Mouse (Mus musculus) heart, embryonic 16.5 days (tissue): ENCODE results near the gene Ptgir. TPM values are rescaled to one million over a fixed set of nuclear protein-coding genes. Genes with fewer than 3 reads are reported as not detected.

Experiments used
- ATAC-seq: fragments of 200-750 bp; cut with Nextera tagmentation; replicated peaks from 2 replicates; pipeline ENCODE4 v1.8.0; 2017; ENCODE audit warnings: moderate number of reproducible peaks; ENCODE audit not compliant: insufficient read depth, low FRiP score; ENCODE audit errors: extremely low read depth
- H3K27ac ChIP-seq: fragments of 300-500 bp; sonication (generic); 2 replicates; pipeline ENCODE4 v1.5.1; 2014; ENCODE audit warnings: mild to moderate bottlenecking, low read length, control low read depth, moderate library complexity
- H3K27me3 ChIP-seq: fragments of 300-500 bp; sonication (generic); 2 replicates; pipeline ENCODE4 v1.6.1; 2014; ENCODE audit warnings: low read length, mixed read lengths; ENCODE audit not compliant: control insufficient read depth, insufficient read depth
- H3K36me3 ChIP-seq: fragments of 300-500 bp; sonication (generic); 2 replicates; pipeline ENCODE4 v1.6.1; 2014; ENCODE audit not compliant: control insufficient read depth, insufficient read depth
- H3K4me1 ChIP-seq: fragments of 300-500 bp; sonication (generic); 2 replicates; pipeline ENCODE4 v1.6.1; 2014; ENCODE audit warnings: low read length, mixed read lengths; ENCODE audit not compliant: control insufficient read depth, insufficient read depth
- H3K4me2 ChIP-seq: fragments of 300-500 bp; sonication (generic); 2 replicates; pipeline ENCODE4 v1.6.1; 2014; ENCODE audit warnings: low read depth, mild to moderate bottlenecking, control low read depth, low read length
- H3K4me3 ChIP-seq: fragments of 300-500 bp; sonication (generic); 2 replicates; pipeline ENCODE4 v1.5.1; 2014; ENCODE audit warnings: mild to moderate bottlenecking, control low read depth, low read length
- H3K9ac ChIP-seq: fragments of 300-500 bp; sonication (generic); 2 replicates; pipeline ENCODE4 v1.6.1; 2014; ENCODE audit warnings: low read length, control low read depth
- H3K9me3 ChIP-seq: fragments of 300-500 bp; sonication (generic); replicated peaks from 2 replicates; pipeline ENCODE4 v1.6.1; 2016; ENCODE audit warnings: low read length; ENCODE audit not compliant: control insufficient read depth
- WGBS: fragments of 180-500 bp; shearing (Covaris S2); extraction: QIAGEN DNeasy Blood & Tissue Kit; methylation state at CpG from one replicate; pipeline ENCODE4 v1.1.7; 2014; 5-methylcytosine and 5-hydroxymethylcytosine counted together
- polyA plus RNA-seq: library from polyadenylated mRNA; unstranded; fragments of >200 nt; fragmentation: Nextera tagmentation; extraction: Ambion mirVana; gene quantifications from 2 replicates; pipeline ENCODE4 v1.2.1, GENCODE M21; 2015

Ptgir gene
- polyA plus RNA-seq, 1 experiment from 2014 or later: 1.4 TPM

DNA sequence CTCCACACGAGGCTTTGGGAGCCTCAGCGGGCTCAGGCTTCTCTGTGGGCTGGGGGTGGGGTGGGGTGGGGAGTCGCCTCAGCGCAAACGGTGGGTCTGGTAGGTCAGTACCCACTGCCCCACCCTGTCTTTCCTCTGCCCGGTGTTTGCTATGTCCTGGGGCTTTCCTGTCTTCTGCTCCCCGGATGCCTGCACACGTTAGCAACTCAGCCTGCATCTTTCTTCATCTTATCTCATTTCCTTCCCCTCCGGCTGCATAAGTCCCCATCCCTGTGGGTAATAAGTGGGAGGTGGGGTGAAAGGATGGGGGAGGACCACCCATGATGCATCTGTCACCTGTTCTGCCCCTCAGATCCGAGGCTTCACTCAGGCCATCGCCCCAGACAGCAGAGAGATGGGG, 2.1 kb downstream of the Ptgir start:
- H3K9ac ChIP-seq: 0 out of 2 replicates have a peak overlapping the region, but pooled peaks have one; percentile 10
- H3K36me3 ChIP-seq: no peaks in the 10 kb centered on the region
- H3K4me1 ChIP-seq: peaks cover 45% of the 10 kb centered on the region
- no peak overlapping the region for H3K27ac ChIP-seq
- peaks cover 27% of the 10 kb centered on the region for H3K27me3 ChIP-seq
- no peak for ATAC-seq
- peak overlapping the region; percentile 34 for H3K4me2 ChIP-seq
- H3K9me3 ChIP-seq: no peaks in the 10 kb centered on the region
- 13% methylated on average over 11 of the region's 11 CpGs for WGBS
- peak overlapping the region; percentile 7; the same call in 1 of the 2 replicates for H3K4me3 ChIP-seq

DNA sequence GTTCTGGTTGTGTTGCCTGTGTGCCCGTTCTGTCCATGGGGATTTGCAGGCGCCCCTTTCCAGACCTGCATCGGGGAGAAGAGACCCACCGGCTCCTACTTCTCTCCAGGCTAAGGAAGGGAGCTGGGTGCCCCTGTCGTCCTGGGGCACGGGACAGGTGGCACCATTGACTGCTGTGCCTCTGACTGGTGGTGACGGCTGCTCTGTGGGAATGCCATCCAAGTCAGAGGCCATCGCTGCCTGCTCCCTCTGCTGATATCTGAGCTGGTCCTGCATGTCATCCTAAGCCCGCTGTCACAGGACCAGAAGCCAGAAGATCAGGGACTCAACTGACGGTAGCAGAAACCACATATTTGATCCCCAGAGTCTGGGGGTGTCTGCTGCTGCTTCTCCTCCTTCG, 2.6 kb downstream of the Ptgir start:
- 40% methylated on average over 11 of the region's 11 CpGs for WGBS
- peaks cover 44% of the 10 kb centered on the region for H3K4me1 ChIP-seq
- peaks cover 26% of the 10 kb centered on the region for H3K27me3 ChIP-seq
- H3K9ac ChIP-seq: no peak overlapping the region
- no peak for ATAC-seq
- no peaks in the 10 kb centered on the region for H3K9me3 ChIP-seq
- no peaks in the 10 kb centered on the region for H3K36me3 ChIP-seq
- no peak overlapping the region for H3K4me2 ChIP-seq
- no peak overlapping the region for H3K27ac ChIP-seq
- no peak overlapping the region for H3K4me3 ChIP-seq

DNA sequence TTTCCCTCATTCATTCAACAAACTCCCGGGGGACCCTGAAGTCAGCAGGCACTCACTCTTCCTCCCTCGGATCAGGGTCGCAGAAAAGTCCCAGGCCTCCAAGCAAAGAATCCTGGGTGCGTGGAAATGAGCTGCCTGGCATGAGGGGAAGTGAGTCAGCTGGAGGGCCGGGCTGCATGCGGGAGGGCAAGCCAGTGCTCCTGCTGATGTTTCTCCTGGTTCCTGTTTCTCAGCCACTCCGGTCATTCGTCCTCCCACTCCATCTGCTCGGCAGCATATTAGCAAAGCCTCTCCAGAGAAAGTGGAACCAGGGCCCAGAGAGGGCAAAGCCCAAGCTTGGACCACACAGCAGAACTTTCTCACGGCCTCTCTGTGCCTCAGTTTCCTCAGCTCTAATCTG, 3.6 kb downstream of the Ptgir start:
- 38% methylated on average over 10 of the region's 10 CpGs for WGBS
- Histone ChIP-seq H3K27me3 (peaks cover 21% of the 10 kb centered on the region; the same call in 1 of the 2 replicates), H3K9me3 (no peaks in the 10 kb centered on the region)

DNA sequence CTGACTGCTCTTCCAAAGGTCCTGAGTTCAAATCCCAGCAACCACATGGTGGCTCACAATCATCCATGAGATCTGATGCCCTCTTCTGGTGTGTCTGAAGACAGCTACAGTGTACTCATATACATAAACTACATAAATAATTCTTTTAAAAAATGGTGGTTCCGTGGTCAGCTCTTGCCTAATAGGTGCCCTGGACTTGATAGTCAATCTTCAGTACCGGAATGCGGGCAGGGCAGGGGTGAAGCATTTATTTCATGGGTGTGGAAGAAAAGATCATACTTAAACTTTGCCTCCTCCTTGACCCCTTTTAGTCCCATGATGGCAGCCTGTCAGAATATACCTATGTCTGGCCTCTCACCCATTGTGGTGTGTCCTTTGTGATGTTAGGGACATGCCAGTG, 5.6 kb downstream of the Ptgir start:
- Histone ChIP-seq H3K4me1 (peaks cover 32% of the 10 kb centered on the region), H3K9ac (no peak overlapping the region), H3K4me2 (no peak overlapping the region), H3K9me3 (no peaks in the 10 kb centered on the region), H3K27ac (no peak overlapping the region), H3K27me3 (peaks cover 11% of the 10 kb centered on the region; the same call in 1 of the 2 replicates), H3K36me3 (peaks cover 26% of the 10 kb centered on the region), H3K4me3 (no peak overlapping the region)
- no peak for ATAC-seq
- WGBS: 90% methylated on average over 3 of the region's 3 CpGs

More for the DNA sequence above, 3.6 kb downstream of the Ptgir start:
- Histone ChIP-seq H3K4me1 (peaks cover 41% of the 10 kb centered on the region), H3K36me3 (peaks cover 8% of the 10 kb centered on the region), H3K27ac (no peak overlapping the region), H3K4me2 (no peak overlapping the region), H3K9ac (no peak overlapping the region), H3K4me3 (no peak overlapping the region)
- ATAC-seq: no peak

DNA sequence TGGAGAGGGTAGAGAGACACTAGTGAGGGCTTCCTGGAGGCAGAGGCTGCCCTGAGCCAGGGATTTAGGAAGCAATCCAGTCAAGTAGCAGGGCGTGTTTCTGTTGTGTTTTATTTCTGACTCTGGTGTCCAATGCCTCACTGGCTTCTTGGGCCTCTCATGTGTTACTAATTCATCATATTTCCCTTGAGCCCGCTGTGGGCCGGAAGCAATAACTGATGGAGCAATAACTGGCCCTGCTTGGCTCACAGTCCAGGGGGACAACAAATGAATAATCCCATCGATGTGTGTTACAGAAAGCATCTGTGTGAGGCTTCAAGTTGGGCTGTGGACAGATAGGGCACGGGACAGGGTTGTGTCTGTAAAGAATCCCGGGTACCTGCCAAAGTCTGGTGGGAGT, 6.1 kb downstream of the Ptgir start:
- Histone ChIP-seq H3K4me2 (no peak overlapping the region), H3K9ac (no peak overlapping the region), H3K4me1 (peaks cover 33% of the 10 kb centered on the region), H3K27ac (no peak overlapping the region), H3K36me3 (peaks cover 31% of the 10 kb centered on the region), H3K27me3 (peaks cover 7% of the 10 kb centered on the region; the same call in 1 of the 2 replicates), H3K9me3 (no peaks in the 10 kb centered on the region), H3K4me3 (no peak overlapping the region)
- WGBS: 80% methylated on average over 6 of the region's 6 CpGs
- ATAC-seq: no peak

DNA sequence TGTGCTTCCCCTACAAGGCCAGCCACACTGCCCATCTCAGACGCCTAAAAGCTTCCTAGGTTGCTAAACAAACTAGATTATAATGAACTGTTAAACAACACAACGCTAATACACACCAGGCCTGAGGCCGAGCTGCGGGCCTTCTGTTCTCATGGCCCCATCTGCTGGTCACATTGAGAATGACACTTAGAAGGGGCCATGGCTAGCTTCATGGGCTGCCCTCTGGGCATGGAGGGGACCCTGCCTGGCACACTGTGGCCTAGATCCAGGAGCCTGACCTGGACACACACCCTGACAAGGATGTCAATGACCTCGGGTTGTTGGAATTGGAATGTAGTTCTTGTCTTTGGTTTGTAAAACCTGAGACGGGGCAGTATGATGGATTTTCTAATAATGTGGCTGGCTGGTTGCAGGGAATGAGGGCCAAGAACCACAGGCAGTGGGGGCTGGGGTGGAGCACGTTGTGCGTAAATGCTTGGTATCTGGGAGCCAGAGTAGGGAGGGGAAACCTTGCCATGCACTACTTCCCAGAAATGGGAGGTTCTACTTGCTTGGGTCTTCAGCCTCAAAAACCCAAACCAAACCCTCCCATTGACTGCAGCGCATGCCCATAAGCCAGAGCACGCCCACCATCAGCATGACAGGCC, 7.6 kb downstream of the Ptgir start:
- Histone ChIP-seq H3K4me1 (peaks cover 19% of the 10 kb centered on the region), H3K4me2 (no peak overlapping the region), H3K4me3 (no peak overlapping the region), H3K27ac (no peak overlapping the region), H3K9ac (no peak overlapping the region), H3K27me3 (peaks cover 7% of the 10 kb centered on the region; the same call in 1 of the 2 replicates), H3K36me3 (peaks cover 44% of the 10 kb centered on the region), H3K9me3 (no peaks in the 10 kb centered on the region)
- WGBS: 34% methylated on average over 10 of the region's 10 CpGs
- ATAC-seq: peak; percentile 38

DNA sequence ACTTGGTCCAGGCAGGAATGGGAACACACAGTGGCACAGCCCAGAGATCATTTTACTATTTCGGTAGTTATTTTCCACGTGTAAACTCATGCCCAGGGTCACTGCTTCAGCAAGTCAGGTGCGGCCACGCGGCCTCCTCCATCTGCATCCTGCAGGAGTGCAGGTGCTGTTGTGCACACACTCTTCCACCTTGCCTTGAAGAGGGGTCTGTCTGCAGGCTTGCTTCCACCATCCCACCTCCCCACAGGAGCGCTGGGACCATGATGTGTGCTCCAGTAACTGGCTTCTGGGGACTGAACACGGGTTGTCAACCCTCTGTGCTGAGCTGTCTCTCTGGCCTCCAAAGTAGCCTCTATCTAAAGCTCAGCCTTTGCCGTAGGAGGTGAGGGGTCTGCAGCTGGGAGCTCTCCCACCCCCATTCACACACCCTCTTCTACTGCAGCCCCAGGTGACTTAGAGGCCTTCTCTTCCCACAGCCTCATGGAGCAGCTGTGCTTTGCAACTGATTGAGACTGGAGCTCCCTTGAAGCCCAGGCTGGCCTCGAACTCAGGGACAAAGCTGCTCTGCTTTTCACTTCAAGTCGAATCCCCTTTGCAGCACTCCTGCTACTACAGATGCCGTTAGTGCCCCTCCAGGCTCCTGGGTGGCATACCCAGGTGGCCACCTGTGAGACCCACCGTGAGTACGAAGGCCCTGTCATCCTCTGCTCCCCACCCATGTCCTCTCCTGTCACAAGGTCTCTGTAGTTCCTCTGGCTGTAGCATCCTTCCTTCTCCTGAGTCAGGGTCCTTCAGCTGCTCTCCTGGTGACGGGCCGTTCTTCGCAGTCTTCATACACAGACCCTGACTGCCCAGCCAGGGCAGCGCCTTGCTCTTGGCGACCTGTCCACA, 8.4 kb downstream of the Ptgir start:
- H3K4me2 ChIP-seq: no peak overlapping the region
- H3K9ac ChIP-seq: no peak overlapping the region
- no peak overlapping the region for H3K4me3 ChIP-seq
- no peak overlapping the region for H3K27ac ChIP-seq
- 85% methylated on average over 18 of the region's 18 CpGs for WGBS
- peaks cover 19% of the 10 kb centered on the region for H3K4me1 ChIP-seq
- H3K27me3 ChIP-seq: peaks cover 7% of the 10 kb centered on the region; the same call in 1 of the 2 replicates
- H3K36me3 ChIP-seq: peaks cover 44% of the 10 kb centered on the region
- H3K9me3 ChIP-seq: no peaks in the 10 kb centered on the region
- no peak for ATAC-seq

DNA sequence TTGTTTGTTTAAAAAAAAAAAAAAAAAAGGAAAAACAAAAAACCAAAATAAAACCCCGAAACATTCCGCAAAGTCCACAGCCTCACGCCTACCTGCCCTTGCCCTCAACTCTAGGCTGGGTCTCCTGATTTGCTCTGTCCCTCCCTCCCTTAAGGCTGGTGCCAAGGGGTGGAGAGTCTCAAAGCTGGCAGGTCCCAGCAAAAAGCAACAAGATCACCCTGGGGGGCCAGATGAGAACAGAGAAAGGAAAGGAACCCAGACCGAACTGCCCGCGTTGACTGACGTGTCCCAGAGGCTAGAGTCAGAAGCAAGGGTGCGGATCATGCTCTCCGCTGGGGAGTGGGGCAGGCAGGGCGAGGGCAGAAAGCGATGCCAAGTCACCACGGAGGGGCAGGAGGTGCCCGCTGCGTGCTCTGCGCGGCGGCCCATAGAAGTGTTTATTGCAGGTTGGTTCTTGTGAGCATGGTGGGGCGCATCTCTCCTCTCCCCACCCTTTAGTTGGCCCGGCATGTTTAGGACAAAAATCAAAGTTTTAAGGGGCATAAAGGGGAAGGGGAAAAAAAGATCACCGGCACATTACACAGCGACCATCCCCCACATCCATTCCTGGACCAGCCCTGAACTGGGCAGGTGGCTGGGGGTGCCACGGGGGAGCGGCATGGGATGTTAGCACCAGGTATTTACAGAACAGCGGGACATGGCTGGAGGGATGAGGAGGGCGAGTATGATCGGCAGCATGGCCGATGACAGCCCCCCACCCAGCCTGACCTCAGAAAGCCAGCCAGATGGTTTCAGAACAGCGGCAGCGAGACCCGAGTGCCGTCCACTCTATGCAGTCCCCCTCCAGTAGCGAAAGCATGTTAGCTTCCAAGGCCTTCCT, 9.4 kb downstream of the Ptgir start:
- Histone ChIP-seq H3K9ac (no peak overlapping the region), H3K9me3 (no peaks in the 10 kb centered on the region), H3K4me3 (no peak overlapping the region), H3K36me3 (peaks cover 44% of the 10 kb centered on the region), H3K4me1 (peaks cover 21% of the 10 kb centered on the region), H3K4me2 (no peak overlapping the region), H3K27me3 (0 out of 2 replicates have a peak, but pooled peaks cover 2% of the 10 kb centered on the region), H3K27ac (no peak overlapping the region)
- 83% methylated on average over 32 of the region's 32 CpGs for WGBS
- ATAC-seq: no peak
